Mouse (Mus musculus): ENCODE measurements around the gene Dennd5a.

DNA sequence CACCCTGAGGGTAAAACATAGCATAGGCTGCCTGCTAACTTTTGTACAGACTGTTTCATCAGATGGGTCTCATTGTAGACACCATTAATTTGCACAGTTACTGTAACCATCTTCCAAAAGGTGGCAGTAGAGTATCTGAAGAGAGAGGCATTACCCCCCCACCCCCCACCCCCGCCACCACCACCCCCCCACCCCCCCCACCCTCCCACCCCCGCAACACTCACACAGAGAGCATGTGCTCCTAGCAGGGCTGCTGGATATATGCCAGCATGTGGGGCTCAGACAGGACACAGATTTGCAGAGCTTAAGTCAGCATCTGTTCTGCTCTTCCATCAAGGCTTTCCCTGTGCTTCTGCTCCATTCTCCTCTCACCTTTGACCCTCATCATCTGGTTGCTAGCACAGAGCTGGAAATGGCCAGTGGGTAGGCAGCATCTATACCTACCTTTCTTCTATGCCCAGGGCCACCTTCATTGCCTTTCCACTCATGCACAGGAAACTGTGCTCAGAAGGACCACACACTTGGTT lies 8.7 kb upstream of the Dennd5a start:
- TF ChIP-seq CTCF (IDR thresholded peaks at IDR 0.05; ENCODE audit: control insufficient read depth, insufficient read depth, insufficient replicate concordance, low read depth, low read length) (no peak), POLR2A (IDR thresholded peaks at IDR 0.05; ENCODE audit: control insufficient read depth, low read depth, low read length) (no peak)
